Mouse (Mus musculus) ES-Bruce4 (cell line): Measurements from ENCODE around the gene H2-Oa. TPM values are rescaled to one million over a fixed set of nuclear protein-coding genes. Genes with fewer than 3 reads are reported as not detected.

Source experiments
- H3K27ac ChIP-seq: 2 replicates; pipeline ENCODE4 v1.5.1; 2012; ENCODE audit warnings: low read length, inconsistent platforms; ENCODE audit not compliant: insufficient read depth
- H3K27me3 ChIP-seq: 2 replicates; pipeline ENCODE4 v1.6.1; 2012; ENCODE audit warnings: mild to moderate bottlenecking, low read length, inconsistent platforms; ENCODE audit not compliant: control insufficient read depth, poor library complexity, insufficient read depth, severe bottlenecking
- H3K36me3 ChIP-seq: 2 replicates; pipeline ENCODE4 v1.6.1; 2012; ENCODE audit warnings: inconsistent platforms, mild to moderate bottlenecking, low read length, moderate library complexity; ENCODE audit not compliant: control insufficient read depth, poor library complexity, insufficient read depth, severe bottlenecking
- H3K4me1 ChIP-seq: one replicate; pipeline ENCODE4 v1.8.1; 2011; ENCODE audit warnings: low read length; ENCODE audit not compliant: control insufficient read depth, insufficient read depth
- H3K4me3 ChIP-seq: 2 replicates; pipeline ENCODE4 v1.5.1; 2011; ENCODE audit warnings: low read depth, mild to moderate bottlenecking, low read length
- H3K9ac ChIP-seq: 2 replicates; pipeline ENCODE4 v1.6.1; 2012; ENCODE audit warnings: low read depth, mild to moderate bottlenecking, inconsistent platforms; ENCODE audit not compliant: poor library complexity, severe bottlenecking
- H3K9me3 ChIP-seq: replicated peaks from 2 replicates; pipeline ENCODE4 v1.6.1; 2012; ENCODE audit warnings: mild to moderate bottlenecking, low read length, inconsistent platforms; ENCODE audit not compliant: control insufficient read depth, poor library complexity, insufficient read depth, severe bottlenecking
- CTCF ChIP-seq: IDR thresholded peaks from one replicate; pipeline ENCODE4 v1.8.1; 2011; ENCODE audit warnings: low read depth, low read length
- EP300 ChIP-seq: IDR thresholded peaks from 2 replicates; pipeline ENCODE4 v1.6.1; 2011; ENCODE audit warnings: low read depth, low read length; ENCODE audit not compliant: insufficient read depth
- POLR2A ChIP-seq: IDR thresholded peaks from one replicate; pipeline ENCODE4 v1.8.1; 2011; ENCODE audit warnings: low read length; ENCODE audit not compliant: insufficient read depth
- polyA plus RNA-seq: library from polyadenylated mRNA; stranded (reverse); fragments of >200 nt; gene quantifications from 2 replicates; pipeline ENCODE4 v1.2.4, GENCODE M21; 2011; ENCODE audit warnings: low read depth; ENCODE audit not compliant: missing spikeins, insufficient read depth, insufficient read length

The H2-Oa gene
- polyA plus RNA-seq, 1 experiment, result not detected

- Histone ChIP-seq H3K9ac (no peak overlapping the region), H3K27me3 (no peaks in the 10 kb centered on the region), H3K9me3 (no peaks in the 10 kb centered on the region), H3K4me1 (no peaks in the 10 kb centered on the region), H3K27ac (no peak overlapping the region), H3K36me3 (no peaks in the 10 kb centered on the region), H3K4me3 (no peak overlapping the region)
- TF ChIP-seq CTCF, result no peak
- no peak for TF ChIP-seq EP300
These were observed 5.1 kb downstream of the H2-Oa start for GRCm38 (mm10) chr17:34097272-34097671.

- Histone ChIP-seq H3K27ac (no peak overlapping the region), H3K4me3 (no peak overlapping the region), H3K4me1 (no peaks in the 10 kb centered on the region), H3K9ac (no peak overlapping the region), H3K27me3 (no peaks in the 10 kb centered on the region), H3K36me3 (no peaks in the 10 kb centered on the region), H3K9me3 (no peaks in the 10 kb centered on the region)
- TF ChIP-seq POLR2A (no peak), CTCF (no peak), EP300 (no peak)
These were observed 6.8 kb downstream of the H2-Oa start for GRCm38 (mm10) chr17:34098709-34099479.

- no peaks in the 10 kb centered on the region for H3K27me3 ChIP-seq
- no peak overlapping the region for H3K9ac ChIP-seq
- no peak for TF ChIP-seq POLR2A
These were observed 7.4 kb downstream of the H2-Oa start for GRCm38 (mm10) chr17:34099531-34099930.

GRCm38 (mm10) chr17:34101185-34101584, 9.0 kb downstream of the H2-Oa start:
- Histone ChIP-seq H3K9ac (no peak overlapping the region), H3K9me3 (no peaks in the 10 kb centered on the region), H3K27me3 (no peaks in the 10 kb centered on the region), H3K36me3 (no peaks in the 10 kb centered on the region), H3K4me1 (no peaks in the 10 kb centered on the region), H3K4me3 (no peak overlapping the region), H3K27ac (no peak overlapping the region)
- TF ChIP-seq POLR2A (no peak), CTCF (no peak), EP300 (no peak)

More at GRCm38 (mm10) chr17:34099531-34099930, 7.4 kb downstream of the H2-Oa start:
- no peaks in the 10 kb centered on the region for H3K9me3 ChIP-seq
- H3K27ac ChIP-seq, result no peak overlapping the region
- no peaks in the 10 kb centered on the region for H3K4me1 ChIP-seq
- H3K4me3 ChIP-seq, result no peak overlapping the region
- no peaks in the 10 kb centered on the region for H3K36me3 ChIP-seq

- no peak overlapping the region for H3K4me3 ChIP-seq
- H3K9ac ChIP-seq, result no peak overlapping the region
- TF ChIP-seq POLR2A, result no peak
- no peak for TF ChIP-seq EP300
- peak; percentile 69 for TF ChIP-seq CTCF
- no peak overlapping the region for H3K27ac ChIP-seq
- H3K4me1 ChIP-seq, result no peaks in the 10 kb centered on the region
- H3K27me3 ChIP-seq, result no peaks in the 10 kb centered on the region
- H3K36me3 ChIP-seq, result no peaks in the 10 kb centered on the region
- H3K9me3 ChIP-seq, result no peaks in the 10 kb centered on the region
These were observed 9.5 kb downstream of the H2-Oa start for GRCm38 (mm10) chr17:34101604-34102032.

GRCm38 (mm10) chr17:34102831-34103230, 10.7 kb downstream of the H2-Oa start:
- TF ChIP-seq POLR2A (no peak), CTCF (no peak), EP300 (no peak)
- Histone ChIP-seq H3K4me3 (no peak overlapping the region), H3K4me1 (no peaks in the 10 kb centered on the region), H3K27ac (no peak overlapping the region), H3K27me3 (no peaks in the 10 kb centered on the region), H3K9ac (no peak overlapping the region), H3K9me3 (no peaks in the 10 kb centered on the region), H3K36me3 (no peaks in the 10 kb centered on the region)
